Mouse (Mus musculus): ENCODE measurements around the gene Zkscan6.

The Zkscan6 gene

GRCm38 (mm10) chr11:65807601-65808000, 626 bp downstream of the Zkscan6 start:
- no peak for DNase-seq (ENCODE audit: low read depth in 2 of 2, low spot score in 2 of 2)

- no peak for DNase-seq (ENCODE audit: low read depth in 2 of 2, low spot score in 2 of 2)
Observed at GRCm38 (mm10) chr11:65812088-65812487, 5.1 kb downstream of the Zkscan6 start.

GRCm38 (mm10) chr11:65814381-65814780, 7.4 kb downstream of the Zkscan6 start:
- DNase-seq (ENCODE audit: low read depth in 2 of 2, low spot score in 2 of 2) = no peak

- no peak for DNase-seq (ENCODE audit: low read depth in 2 of 2, low spot score in 2 of 2)
Observed at GRCm38 (mm10) chr11:65816237-65816636, 9.3 kb downstream of the Zkscan6 start.

GRCm38 (mm10) chr11:65818193-65818592, 11.2 kb downstream of the Zkscan6 start:
- DNase-seq (ENCODE audit: low read depth in 2 of 2, low spot score in 2 of 2) = no peak

- no peak for DNase-seq (ENCODE audit: low read depth in 2 of 2, low spot score in 2 of 2)
Observed at GRCm38 (mm10) chr11:65820280-65820679, 13.3 kb downstream of the Zkscan6 start.

GRCm38 (mm10) chr11:65820877-65821276, 13.9 kb downstream of the Zkscan6 start:
- DNase-seq (ENCODE audit: low read depth in 2 of 2, low spot score in 2 of 2) = peak in 1 of 2 experiments; percentile 18

- no peak for DNase-seq (ENCODE audit: low read depth in 2 of 2, low spot score in 2 of 2)
Observed at GRCm38 (mm10) chr11:65824556-65824955, 17.6 kb downstream of the Zkscan6 start.

- no peak for DNase-seq (ENCODE audit: low read depth in 2 of 2, low spot score in 2 of 2)
Observed at GRCm38 (mm10) chr11:65838999-65839398, 32.0 kb downstream of the Zkscan6 start.

GRCm38 (mm10) chr11:65846446-65846845, 39.5 kb downstream of the Zkscan6 start:
- no peak for DNase-seq (ENCODE audit: low read depth in 2 of 2, low spot score in 2 of 2)

- no peak for DNase-seq (ENCODE audit: low read depth in 2 of 2, low spot score in 2 of 2)
Observed at GRCm38 (mm10) chr11:65852066-65852465, 45.1 kb downstream of the Zkscan6 start.

- DNase-seq (ENCODE audit: low read depth in 2 of 2, low spot score in 2 of 2) = no peak
Observed at GRCm38 (mm10) chr11:65861476-65861875, 54.5 kb downstream of the Zkscan6 start.

GRCm38 (mm10) chr11:65877146-65877775, 70.3 kb downstream of the Zkscan6 start:
- DNase-seq (ENCODE audit: low read depth in 2 of 2, low spot score in 2 of 2) = no peak
